Mouse (Mus musculus) heart, postnatal 0 days (tissue): ENCODE results near the gene Tulp4.
"Not testable (repeated sequence)": the region's sequence is repeated elsewhere in the genome, so short reads cannot be mapped to it uniquely, and the experiment has no call there.

Experiments
- CTCF ChIP-seq: IDR thresholded peaks from 2 replicates; pipeline ENCODE4 v1.5.1; 2016; ENCODE audit warnings: antibody characterized with exemption, control low read depth, low read depth
- EP300 ChIP-seq: IDR thresholded peaks from 2 replicates; pipeline ENCODE4 v1.6.1; 2016; ENCODE audit warnings: antibody characterized with exemption, low read depth

DNA sequence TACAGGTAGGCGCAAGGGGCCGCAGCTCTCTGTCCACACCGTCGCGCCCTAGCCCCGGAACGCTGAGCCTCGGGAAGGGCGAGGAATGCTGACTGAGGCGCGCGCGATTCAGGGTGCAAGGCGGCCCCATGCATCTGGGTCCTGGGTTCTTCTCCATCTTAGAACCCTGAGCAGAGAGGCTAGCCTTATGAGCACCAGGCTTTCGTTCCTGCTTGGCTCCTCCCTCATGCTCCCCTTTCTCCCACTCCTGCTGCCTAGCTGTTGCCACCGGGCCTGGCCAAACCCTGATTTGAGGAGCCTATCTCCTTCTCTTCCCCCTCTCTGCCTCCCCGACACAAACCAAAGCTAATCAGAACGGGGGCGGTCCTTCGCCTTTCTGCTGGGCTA lies 150.8 kb downstream of the Tulp4 start:
- not testable (repeated sequence) for TF ChIP-seq EP300, CTCF
